Mouse (Mus musculus) 3T3-L1 (cell line): ENCODE results near the gene Enpp6.

Source experiments
- DNase-seq: peaks from one replicate; pipeline ENCODE4 v3.0.0-alpha.2; 2015; ENCODE audit warnings: low read depth, low spot score

The Enpp6 gene

DNA sequence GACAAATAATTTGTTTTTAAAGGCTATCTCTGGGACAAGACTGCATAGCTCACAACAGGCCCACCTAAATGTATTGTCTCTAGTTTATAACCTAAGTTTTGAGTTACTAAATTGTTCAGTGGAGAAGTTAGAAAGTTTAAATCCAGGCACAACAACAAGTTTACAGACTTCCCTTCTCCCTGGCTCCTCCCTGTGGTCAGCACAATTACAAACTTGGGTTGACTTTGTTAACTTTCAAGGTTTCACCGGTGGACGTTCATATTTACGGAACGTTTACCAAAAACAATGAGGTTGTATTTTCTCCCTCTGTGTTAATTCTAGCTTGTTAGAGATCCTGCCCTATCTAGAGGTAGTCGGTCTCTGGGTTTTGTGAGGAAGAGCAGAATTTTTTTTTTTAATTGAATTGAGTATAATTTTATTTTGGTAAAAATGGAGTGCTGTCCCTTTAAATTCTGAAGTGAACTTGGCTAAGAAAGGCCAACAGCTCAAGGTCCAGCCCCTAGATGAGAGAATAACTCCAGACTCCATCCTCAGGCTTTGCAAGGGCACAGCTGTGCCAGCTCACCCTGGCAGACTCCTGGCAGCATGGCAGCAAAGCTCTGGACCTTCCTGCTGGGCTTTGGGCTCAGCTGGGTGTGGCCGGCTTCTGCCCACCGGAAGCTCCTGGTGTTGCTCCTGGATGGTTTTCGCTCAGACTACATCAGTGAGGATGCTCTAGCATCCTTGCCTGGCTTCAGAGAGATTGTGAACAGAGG is at the start of gene Enpp6:
Gene Enpp6, plus strand, starts transcription at position 502 of the 755 bp plus-strand sequence.
- DNase-seq, result no peak

DNA sequence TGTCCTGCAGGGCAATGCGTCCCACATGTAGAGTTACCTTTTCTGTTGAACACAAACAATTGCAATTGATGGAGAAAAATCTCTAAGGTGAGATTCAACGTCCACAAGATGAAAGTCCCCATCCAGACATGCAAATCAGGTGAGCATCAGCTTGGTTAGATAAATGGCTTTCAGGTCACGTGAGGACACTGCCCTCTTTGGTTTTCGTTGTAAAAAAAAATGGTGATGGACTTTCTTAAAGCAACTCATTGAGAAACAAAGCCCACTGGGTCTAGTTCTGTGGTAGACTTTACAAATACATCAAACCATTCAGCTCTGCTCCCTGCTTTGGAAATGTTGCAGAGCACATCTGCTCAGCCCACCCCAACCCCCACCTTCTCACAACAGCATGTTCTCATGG is 48.5 kb upstream of the Enpp6 start:
- no peak for DNase-seq

DNA sequence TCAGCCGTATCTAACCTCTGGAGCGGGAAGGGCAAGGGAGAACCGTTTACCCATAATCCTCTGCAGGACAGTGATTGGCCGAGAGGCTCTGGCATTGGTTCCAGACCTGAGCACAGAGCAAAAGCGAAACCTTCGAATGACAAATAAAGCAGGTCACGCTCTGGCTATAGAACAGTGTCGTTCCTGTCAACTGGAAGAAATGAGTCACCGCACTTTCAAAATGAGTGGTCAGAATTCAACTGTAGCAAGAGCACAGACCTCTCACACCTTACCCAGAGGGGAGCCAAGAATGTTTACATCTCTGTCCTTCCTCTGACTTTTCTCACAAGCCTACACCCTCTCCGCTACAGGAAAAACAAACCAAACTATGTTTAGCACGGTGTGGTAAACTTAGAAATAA is 45.4 kb upstream of the Enpp6 start:
- DNase-seq, result peak; percentile 61

DNA sequence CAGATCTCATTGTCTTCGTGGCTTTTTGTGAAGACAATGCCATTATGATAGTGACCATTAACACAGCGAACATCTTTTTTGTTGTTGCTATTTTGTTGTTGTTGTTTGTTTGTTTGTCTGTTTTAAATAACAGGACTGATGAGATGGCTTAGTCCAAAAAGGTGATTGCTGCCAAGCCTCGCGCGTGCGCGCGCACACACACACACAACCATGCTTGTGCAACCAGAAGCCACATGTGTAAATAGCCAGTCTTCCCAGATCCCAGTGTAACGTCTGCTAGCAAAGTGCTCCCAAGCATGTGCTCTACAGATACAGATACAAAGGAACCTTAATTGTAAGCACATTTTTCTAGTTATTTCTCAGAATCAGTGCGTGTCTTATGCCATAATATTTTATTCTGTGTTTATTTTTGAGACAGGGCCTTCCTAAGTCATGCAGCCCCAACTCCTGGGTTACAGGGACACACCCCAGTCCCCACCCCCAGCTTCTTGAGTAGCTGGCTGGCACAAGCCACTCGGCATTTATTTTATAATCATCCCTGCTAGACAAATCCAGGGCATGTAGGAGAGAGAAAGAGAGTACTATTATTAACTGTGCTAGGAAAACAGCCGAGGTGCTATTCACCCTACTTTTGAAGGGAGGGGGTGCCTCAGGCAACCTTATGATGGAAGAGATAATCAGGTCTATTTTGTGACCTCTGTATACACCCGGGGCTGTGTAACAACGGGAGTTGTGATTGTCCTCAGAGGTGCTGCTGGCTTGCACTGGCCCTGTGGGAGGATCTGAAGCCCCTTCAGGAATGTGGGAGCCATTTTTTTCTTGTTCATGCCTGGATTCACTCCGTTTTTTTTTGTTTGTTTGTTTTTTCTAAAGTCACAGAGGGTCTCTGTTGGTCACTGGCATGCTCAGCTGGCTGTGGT is 44.7 kb upstream of the Enpp6 start:
- no peak for DNase-seq

DNA sequence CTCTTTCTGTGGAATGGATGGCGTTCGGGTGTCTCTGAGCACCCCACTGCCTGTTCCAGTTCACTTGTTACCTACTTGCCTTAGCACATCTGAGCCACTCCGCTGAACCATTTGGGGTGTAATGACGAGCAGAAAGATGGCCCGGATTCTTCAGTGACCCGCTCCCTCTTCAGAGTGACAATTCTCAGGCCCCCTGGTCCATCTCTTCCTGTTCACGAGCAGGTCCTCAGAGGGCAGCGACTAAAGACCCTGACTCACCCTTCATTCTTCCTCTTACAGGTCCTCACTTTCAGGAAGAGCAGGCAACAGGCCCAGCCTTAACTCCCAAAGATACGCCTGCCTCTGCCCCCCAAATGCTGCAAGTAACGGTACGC is 44.0 kb upstream of the Enpp6 start:
- no peak for DNase-seq

DNA sequence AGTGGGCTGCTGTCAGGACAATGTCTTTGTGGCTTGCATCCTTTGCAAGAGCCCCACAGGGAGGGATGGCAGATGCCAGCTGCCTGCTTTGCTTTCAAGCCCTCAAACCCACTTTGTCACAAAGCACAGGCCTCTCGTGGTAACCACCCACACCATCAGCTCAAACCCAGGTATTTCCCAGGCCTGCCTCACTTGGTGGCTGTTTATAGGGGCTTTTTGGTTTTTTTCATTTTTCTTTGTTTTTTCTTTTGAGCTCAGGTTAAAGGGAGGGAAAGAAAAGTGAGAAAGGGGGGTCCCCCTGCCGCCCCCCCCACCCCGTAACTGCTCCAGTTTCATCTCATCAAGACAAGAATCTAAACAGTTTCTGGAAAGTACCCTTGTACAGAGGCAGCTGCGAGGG is 43.4 kb upstream of the Enpp6 start:
- DNase-seq, result no peak

DNA sequence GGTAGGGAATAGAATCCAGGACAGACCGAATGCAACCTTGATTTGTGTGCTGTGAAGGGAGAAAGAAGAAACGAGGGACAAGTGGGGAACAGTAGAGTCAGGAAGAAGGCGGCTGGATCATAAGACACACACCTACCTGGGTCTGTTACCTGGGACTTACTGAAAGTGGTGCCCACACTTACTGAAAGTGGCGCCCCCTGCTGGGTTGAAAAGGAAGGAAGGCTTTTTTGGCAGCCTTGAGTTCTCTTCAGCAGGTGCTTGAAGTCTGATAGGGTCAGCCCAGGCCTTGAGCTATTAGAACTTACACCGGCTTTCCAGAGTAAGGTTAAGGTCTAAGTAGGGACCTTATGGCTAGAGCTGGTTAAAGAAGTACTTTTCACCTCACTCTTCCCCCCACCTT is 40.5 kb upstream of the Enpp6 start:
- DNase-seq, result peak; percentile 38

DNA sequence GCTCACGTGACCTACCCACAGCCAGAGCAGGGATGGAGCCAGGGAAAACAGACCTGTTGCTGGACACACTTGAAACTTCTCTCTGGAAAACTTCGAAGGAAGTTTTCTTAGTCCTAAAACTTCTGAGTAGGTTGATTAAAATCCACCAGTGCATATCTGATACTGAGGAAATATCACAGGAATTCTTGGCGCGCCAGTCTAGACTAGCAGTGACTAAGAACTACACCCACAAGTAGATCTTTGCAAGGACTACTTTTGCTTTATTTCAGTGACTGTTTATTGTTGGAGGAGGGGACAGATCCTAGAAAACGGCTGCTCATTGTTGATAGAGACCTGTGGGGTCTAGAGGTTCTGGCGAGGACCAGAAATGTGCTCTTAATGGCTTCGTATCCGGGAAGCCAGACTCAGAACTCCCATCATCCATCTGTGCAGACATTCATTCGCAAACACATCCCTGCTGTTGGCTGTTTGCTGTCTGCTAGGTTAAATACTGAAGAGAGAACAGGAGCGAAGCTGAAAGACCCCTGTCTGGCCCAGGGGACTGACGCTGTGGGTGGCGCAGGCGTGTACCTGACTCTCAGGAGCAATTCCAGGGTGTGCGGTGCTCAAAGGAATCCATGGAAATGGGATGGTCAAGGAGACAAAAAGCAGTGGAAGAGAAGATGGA is 38.5 kb upstream of the Enpp6 start:
- DNase-seq, result peak; percentile 25

DNA sequence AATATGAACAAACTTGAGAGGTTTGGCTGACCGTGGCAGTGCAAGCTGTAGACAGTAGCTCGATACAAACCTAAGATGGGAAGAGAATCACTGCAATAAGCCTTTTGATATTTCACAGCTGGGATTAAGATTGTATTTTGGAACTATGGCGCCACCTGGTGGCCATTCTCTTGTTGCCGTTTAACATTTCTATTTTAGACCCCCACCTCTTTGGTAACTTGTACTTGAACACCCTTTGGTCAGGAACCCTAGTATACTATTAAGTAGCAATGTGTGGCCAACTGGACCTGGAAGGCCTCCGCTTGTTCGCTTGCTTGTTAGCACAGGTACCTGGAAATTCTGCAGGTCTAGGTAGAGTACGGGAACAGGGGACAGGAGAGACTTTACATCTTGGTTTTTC is 33.2 kb upstream of the Enpp6 start:
- DNase-seq, result peak; percentile 92

DNA sequence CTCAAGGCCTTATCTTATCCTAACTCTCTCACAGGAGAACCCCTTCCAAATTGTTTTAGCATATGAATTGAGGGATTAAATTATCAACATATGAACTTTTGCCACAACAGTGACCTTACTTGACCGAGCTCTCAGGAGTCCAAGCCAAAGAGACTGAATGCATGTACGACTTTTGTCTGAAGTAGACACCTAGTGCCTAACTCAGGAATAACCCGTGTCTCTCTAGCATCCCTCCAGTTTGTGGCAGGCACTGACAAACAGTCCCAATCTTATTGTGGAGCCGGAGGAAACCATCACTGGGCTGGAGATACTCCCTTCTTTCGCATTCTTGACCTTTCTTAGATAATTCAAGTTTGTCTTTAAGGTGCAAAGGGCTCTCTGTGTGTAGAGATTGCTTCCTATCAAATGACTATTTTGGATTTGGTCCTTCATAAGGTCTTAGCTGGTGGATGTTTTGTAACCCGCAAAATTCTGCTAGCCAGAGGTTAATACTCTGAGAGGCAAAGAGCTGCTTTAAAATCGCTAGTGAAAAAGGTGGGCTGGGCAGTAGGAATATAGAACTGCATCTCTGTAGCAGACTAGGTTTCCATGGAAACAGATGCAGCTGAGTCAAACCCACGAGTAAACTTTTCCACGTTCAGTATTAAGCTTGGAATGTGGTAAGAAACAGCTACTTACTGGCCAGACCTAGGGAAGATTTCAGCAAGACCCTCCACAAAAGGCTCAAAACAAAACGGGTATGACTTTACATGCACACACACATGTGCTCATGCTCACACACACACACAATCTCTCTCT is 23.9 kb upstream of the Enpp6 start:
- DNase-seq, result peak; percentile 13

DNA sequence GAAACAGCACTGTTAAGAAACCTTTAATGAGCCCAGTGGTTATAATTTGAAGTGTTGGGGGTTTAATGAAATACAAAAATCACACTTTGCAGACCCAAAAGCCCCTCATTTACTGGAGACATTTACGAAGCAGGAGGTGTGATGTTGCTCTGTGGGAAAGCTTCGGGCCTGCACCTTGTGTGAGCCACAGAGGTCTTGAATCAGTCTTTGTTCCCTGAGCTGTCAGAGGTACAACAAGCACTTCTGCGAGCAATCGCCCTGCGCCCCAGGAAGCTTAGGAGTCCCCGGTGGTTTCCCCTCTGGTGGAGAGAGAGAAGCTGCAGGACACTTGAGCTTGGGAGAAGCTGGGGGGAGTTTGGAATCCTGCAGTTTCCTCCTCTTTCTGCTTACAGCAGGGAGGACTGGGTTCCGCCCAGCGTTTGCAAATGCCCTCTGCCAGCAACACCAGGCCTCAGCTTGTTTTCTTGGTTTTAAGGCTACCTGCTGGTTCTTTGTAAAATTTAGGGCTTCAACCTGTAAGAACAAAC is 23.0 kb upstream of the Enpp6 start:
- DNase-seq, result no peak

DNA sequence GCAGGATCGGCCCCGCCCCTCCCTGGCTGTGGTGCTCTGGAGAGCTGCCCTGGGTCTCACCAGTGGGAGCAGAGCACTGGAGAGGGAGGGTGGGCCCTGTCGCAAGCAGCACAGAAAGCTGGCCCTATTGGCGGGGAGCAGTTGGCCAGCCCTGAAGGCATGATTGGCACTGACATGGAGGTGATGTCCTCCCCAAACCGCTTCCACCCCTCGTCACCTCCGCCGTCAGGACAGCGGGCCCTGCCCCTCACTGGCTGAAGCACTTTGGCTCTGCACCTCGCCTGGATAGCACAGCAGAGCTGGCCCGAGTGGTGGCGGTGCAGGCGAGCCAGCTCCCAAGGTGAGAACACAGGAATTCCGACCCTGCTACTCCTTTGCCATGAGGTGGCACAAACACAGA is 20.9 kb upstream of the Enpp6 start:
- DNase-seq, result no peak

DNA sequence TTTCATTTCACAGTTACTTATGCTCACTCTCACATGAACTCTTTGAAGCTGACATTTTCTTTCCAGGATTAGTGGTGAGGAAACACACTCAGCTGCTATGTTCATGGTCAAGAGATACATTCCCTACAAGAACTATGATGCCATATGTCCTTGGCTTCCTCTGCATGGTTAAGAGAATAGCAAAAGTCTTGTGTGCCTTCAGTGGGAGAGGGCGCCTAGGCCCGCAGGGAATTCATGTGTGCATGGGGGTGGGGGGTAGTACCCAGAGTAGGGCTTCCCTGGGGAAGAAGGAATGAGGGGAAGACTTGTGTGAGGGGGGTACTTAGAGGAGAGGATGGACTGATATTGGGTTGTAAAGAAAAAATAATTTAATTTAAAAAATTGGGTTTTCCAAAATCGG is 18.0 kb upstream of the Enpp6 start:
- DNase-seq, result no peak

DNA sequence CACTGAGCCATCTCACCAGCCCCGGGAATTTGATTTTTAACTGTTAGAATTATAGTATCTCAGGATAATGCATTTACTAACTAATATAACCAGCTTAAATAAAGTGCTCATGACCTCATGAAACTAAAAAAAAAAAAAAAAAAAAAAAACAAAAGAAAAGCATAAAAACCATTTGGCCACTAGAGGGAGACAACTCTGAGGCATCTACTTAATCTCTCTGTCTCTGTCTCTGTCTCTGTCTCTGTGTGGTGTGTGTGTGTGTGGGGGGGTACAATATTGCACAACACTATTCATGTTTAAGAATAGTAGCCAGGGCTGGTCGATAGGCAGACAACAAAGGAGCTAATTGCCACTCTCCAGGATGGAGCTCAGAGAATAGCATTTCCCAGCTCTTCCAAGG is 17.3 kb upstream of the Enpp6 start:
- peak; percentile 38 for DNase-seq

DNA sequence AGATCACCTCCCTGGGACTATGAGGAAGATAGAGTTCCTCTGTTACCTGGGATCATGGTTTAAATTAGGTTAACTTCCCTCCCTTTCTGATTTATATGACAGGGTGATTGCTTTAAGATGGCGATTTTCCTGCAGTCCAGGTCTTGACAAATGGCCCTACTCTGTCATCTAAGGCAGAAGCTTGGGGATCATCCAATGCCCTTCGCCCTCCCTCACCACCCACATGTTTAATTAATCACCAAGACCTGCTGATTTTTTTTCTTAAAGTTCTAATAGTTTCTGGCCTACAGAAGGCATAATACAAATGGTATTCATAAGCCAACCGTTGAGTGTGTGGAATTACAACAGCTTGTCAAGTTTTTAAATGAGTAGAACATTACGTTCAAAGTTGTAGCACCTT is 9.3 kb upstream of the Enpp6 start:
- no peak for DNase-seq

DNA sequence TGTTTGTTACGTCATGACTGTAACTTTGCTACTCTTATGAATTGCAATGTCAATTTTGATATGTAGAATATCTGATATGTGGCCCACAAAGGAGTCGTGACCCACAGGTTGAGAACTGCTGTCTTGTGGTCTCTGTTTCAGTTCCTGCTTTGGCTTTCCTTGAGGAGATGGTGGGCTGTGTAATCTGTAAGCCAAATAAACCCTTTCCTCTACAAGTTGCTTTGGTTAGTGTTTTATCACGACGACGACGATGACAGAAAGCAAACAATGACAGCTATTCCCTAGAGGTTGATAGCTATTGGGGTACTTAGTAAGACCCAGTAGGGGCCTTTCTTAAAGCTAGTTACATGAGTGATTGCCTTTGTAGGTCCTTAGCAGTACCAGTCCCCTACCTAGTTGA is 4.5 kb upstream of the Enpp6 start:
- DNase-seq, result no peak

DNA sequence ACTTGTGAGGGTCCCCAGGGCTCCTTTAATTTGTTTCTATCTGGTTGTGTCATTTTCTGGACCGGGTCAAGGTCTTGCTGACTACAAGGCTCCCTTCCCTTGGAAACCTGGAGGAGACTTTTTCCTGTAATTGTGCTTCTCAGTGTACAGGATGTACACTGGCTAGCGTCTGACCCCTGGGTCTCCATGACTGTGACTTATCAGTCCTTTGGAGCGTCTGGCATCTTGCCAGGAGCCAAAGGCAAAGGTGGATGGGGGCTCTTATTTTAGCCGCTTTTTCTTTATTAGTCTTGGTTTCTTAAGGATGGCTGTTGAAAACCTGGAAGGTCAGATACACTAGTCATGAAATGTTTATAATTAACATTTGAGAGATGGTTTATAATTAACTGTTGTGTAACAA is 3.9 kb upstream of the Enpp6 start:
- DNase-seq, result no peak

DNA sequence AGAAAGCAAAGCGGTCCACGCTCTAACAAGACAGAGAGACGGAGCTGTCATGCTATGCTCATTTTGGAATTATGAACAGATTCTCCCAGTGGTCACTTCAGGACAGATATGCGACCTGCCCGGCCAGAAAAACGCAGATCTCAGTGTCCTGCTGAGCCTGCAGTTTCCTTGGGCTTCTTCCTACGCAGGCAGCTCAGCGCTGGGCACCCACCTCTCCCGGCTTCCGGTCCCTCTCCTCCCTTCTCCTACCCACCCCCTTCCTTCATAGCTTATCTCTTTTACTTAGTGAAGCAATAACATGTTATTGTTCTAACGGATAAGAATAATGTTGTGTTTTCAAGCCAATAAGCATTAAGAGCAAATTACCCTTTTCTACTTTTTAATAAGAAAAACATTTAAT is 2.0 kb upstream of the Enpp6 start:
- DNase-seq, result no peak

DNA sequence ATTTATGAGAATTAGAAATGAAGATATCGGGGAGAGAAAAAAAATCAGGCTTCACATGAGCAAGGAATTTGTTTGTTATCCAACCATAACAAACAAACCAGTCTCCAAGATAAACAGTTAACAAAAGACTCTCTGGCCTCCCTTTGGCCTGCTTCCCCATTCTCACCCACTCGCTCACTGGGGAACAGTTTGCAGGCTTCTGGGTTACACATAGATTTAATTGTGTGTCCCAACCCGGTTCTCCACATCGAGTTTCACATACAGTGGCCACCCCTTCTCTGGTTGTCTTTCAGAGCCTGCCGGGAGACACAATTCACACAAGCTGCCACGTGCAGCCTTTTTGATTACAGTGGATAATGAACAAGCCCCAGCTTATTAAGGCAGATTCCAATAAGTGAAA is 1.7 kb downstream of the Enpp6 start:
- no peak for DNase-seq

DNA sequence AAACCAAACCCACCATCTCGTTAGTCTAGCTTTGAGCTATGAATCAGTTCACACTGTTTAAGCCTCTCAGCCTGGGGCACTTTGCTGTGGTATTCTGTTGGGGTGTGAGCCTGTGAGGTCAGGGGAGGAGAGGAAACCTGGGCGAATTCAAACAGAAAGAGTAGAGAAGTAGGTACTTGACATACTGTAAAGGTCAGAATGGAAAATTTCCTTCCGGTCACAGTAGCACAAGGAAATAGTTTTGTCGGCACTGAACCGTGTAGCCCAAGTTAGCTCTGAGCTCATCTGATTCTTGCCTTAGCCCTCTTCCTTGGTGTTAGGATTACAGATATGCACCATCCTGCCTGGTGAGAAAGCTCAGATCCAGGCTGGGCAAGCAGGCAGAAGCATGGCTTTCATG is 4.4 kb downstream of the Enpp6 start:
- no peak for DNase-seq

DNA sequence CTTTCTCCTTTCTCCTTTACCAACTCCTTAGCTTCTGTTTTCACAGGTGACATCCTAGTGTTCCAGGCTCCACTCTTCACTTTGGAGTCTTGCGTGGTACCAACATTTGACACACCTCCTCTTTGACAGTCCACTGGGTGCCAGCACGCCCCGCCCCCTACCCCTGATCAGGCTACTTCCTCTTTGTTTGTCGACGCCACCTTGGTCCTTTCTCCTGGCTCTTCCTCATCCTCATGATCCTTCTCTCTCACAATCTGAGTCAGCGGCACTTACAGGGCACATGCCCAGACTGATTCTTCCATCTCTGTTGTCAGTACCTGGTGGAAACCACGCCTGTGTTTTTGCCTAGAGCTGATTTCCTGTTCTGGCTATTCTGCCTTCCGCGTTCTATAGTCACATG is 5.9 kb downstream of the Enpp6 start:
- DNase-seq, result no peak
